In genomic region chr2:16359341-16359928, GRCm38 (mm10) we compare ENCODE assay signal across 8 mouse cellular contexts. TPM values are rescaled to one million over a fixed set of nuclear protein-coding genes. Genes with fewer than 3 reads are reported as not detected.
DNase-seq lines count a peak whose midpoint lies in the region; ATAC-seq and TF ChIP-seq lines count a peak whose summit lies in the region.

No protein-coding gene starts in this region.

- no peak for ATAC-seq in liver, embryonic 12.5 days
- ATAC-seq in embryonic facial prominence, embryonic 13.5 days (ENCODE audit: insufficient number of reproducible peaks, insufficient read depth, low FRiP score, low TSS enrichment, low read depth): no peak
- ATAC-seq in inflammation-experienced regulatory T-cells, adult 6 months: no peak

- TF ChIP-seq POLR2A in liver, adult 2 months (IDR thresholded peaks at IDR 0.05; ENCODE audit: extremely low read depth, insufficient read depth, low read length): no peak

- no peak overlapping the region for H3K9ac ChIP-seq in liver, adult 2 months (ENCODE audit: low read depth, low read length)
- no peak overlapping the region for H3K9ac ChIP-seq in liver, embryonic 12.5 days
- no peak overlapping the region for H3K9ac ChIP-seq in embryonic facial prominence, embryonic 13.5 days

- TF ChIP-seq CTCF in liver, adult 2 months (IDR thresholded peaks at IDR 0.05; ENCODE audit: low read depth, low read length): no peak

- 29% methylated on average over 3 of the region's 3 CpGs for WGBS in liver, adult 2 months
- 34% methylated on average over 3 of the region's 3 CpGs for WGBS in liver, embryonic 12.5 days (ENCODE audit: insufficient replicate concordance)
- 34% methylated on average over 3 of the region's 3 CpGs for WGBS in embryonic facial prominence, embryonic 13.5 days

- H3K36me3 ChIP-seq in liver, adult 2 months (ENCODE audit: control insufficient read depth, insufficient read depth, low read length): no peaks in the 10 kb centered on the region
- H3K36me3 ChIP-seq in liver, embryonic 12.5 days: no peaks in the 10 kb centered on the region
- H3K36me3 ChIP-seq in embryonic facial prominence, embryonic 13.5 days: no peaks in the 10 kb centered on the region

- no peak overlapping the region for H3K27ac ChIP-seq in liver, adult 2 months (replicated peaks; ENCODE audit: insufficient read depth, low read depth, low read length)
- H3K27ac ChIP-seq in liver, embryonic 12.5 days: no peak overlapping the region
- H3K27ac ChIP-seq in embryonic facial prominence, embryonic 13.5 days: no peak overlapping the region

- H3K4me3 ChIP-seq in liver, adult 2 months (ENCODE audit: insufficient read depth, low read depth, low read length): no peak overlapping the region
- no peak overlapping the region for H3K4me3 ChIP-seq in liver, embryonic 12.5 days
- H3K4me3 ChIP-seq in embryonic facial prominence, embryonic 13.5 days: peak overlapping the region; percentile 67

- no peaks in the 10 kb centered on the region for H3K79me2 ChIP-seq in liver, adult 2 months (ENCODE audit: control insufficient read depth, insufficient read depth, low read length)

- intact Hi-C loops in left cerebral cortex, postnatal 25 days (cut with DNase I): loop anchor here (2.0 to 10.0 kb wide), 4 partner anchors 545 to 1055 kb away; no protein-coding TSS in a partner anchor

- no peaks in the 10 kb centered on the region; the same call in 1 of the 2 replicates for H3K4me1 ChIP-seq in liver, adult 2 months (ENCODE audit: control insufficient read depth, insufficient read depth, low read length)
- no peaks in the 10 kb centered on the region for H3K4me1 ChIP-seq in liver, embryonic 12.5 days
- peaks cover 20% of the 10 kb centered on the region for H3K4me1 ChIP-seq in embryonic facial prominence, embryonic 13.5 days

- peaks cover 4% of the 10 kb centered on the region; the same call in 1 of the 2 replicates for H3K27me3 ChIP-seq in liver, adult 2 months (ENCODE audit: control insufficient read depth, insufficient read depth, low read length)
- H3K27me3 ChIP-seq in liver, embryonic 12.5 days (replicated peaks): peaks cover 33% of the 10 kb centered on the region
- H3K27me3 ChIP-seq in embryonic facial prominence, embryonic 13.5 days: no peaks in the 10 kb centered on the region

- no peaks in the 10 kb centered on the region for H3K9me3 ChIP-seq in liver, embryonic 12.5 days (replicated peaks)
- H3K9me3 ChIP-seq in embryonic facial prominence, embryonic 13.5 days: no peaks in the 10 kb centered on the region

- H3K4me2 ChIP-seq in liver, embryonic 12.5 days: no peak overlapping the region
- H3K4me2 ChIP-seq in embryonic facial prominence, embryonic 13.5 days: peak overlapping the region; percentile 82

- DNase-seq in adrenal gland, postnatal 14 days: peak; percentile 40
- DNase-seq in adrenal gland, adult 8-10 months: no peak
- DNase-seq in liver, adult 2 months (ENCODE audit: extremely low read depth, low read depth, low spot score): peak; percentile 59
- peak; percentile 51 to 62 for DNase-seq in left cerebral cortex, postnatal 25 days (ENCODE audit: low spot score in 2 of 2)
- DNase-seq in retina, embryonic 14.5 days (ENCODE audit: low spot score): peak; percentile 66

RNA-seq across cellular contexts. Expression of gene Plxdc2, which starts 3.3 kb away (rescaled TPM):
- total RNA-seq in adrenal gland, postnatal 14 days (2021): 15.9 and 22.1 TPM in 2 replicates
- 10 to 100 TPM; 13.8 to 24.3 (median 20.6) TPM for total RNA-seq in adrenal gland, adult 8-10 months (2022)
- 0.54 and 0.55 TPM in 2 replicates for total RNA-seq in liver, adult 2 months (2014; rRNA removed)
- 0.05 and 0.09 TPM in 2 replicates for polyA plus RNA-seq in liver, adult 2 months (2012; rRNA removed)
- polyA plus RNA-seq in liver, embryonic 12.5 days (2016; fragmentation: Nextera tagmentation; extraction: Ambion mirVana): 3.1 and 3.9 TPM in 2 replicates
- polyA plus RNA-seq in embryonic facial prominence, embryonic 13.5 days (2015; fragmentation: Nextera tagmentation; extraction: Ambion mirVana): 29.6 and 33.0 TPM in 2 replicates
- total RNA-seq in left cerebral cortex, postnatal 25 days (2021): 10 to 100 TPM; 32.5 to 35.1 TPM
- 1 to 10 TPM in 2 of 3 experiments, under 1 TPM in 1; 0.30 to 1.6 (median 1.0) TPM for polyA plus RNA-seq in inflammation-experienced regulatory T-cells, adult 6 months (2017; shearing (Covaris generic))
